ENCODE assay signal across 37 mouse cellular contexts in genomic region chr7:135394436-135394835, GRCm38 (mm10). TPM values are rescaled to one million over a fixed set of nuclear protein-coding genes. Genes with fewer than 3 reads are reported as not detected.
DNase-seq lines count a peak whose midpoint lies in the region; ATAC-seq and TF ChIP-seq lines count a peak whose summit lies in the region.
"Had no signal": no experiment of that assay in that cellular context is flagged by ENCODE, and none has a peak within 500 bp of the region (broad histone marks: within the 10 kb centered on the region; RNA-seq: fewer than 3 reads in every experiment).

No protein-coding gene starts in this region.

- H3K4me2 ChIP-seq in hindbrain, postnatal 0 days (ENCODE audit: low read depth, low read length): no peak overlapping the region
- no peak overlapping the region for H3K4me2 ChIP-seq in hindbrain, embryonic 16.5 days (ENCODE audit: low read length)
- no peak overlapping the region for H3K4me2 ChIP-seq in liver, embryonic 12.5 days
- H3K4me2 ChIP-seq: forebrain, embryonic 12.5 days; heart, embryonic 15.5 days; hindbrain, embryonic 13.5 days; lung, embryonic 14.5 days; midbrain, embryonic 12.5 days had no signal

- no peak overlapping the region for H3K4me3 ChIP-seq in hindbrain, postnatal 0 days (ENCODE audit: low read length)
- no peak overlapping the region for H3K4me3 ChIP-seq in hindbrain, embryonic 16.5 days (ENCODE audit: low read length)
- H3K4me3 ChIP-seq in liver, embryonic 12.5 days: no peak overlapping the region
- H3K4me3 ChIP-seq: erythroblast, embryonic 14.5 days; forebrain, embryonic 12.5 days; heart, embryonic 15.5 days; hindbrain, embryonic 13.5 days; midbrain, embryonic 12.5 days had no signal

- H3K36me3 ChIP-seq in hindbrain, postnatal 0 days (ENCODE audit: insufficient read depth, low read length): no peaks in the 10 kb centered on the region
- no peaks in the 10 kb centered on the region for H3K36me3 ChIP-seq in hindbrain, embryonic 16.5 days (ENCODE audit: control insufficient read depth, insufficient read depth, low read length)
- H3K36me3 ChIP-seq in liver, embryonic 12.5 days: no peaks in the 10 kb centered on the region
- H3K36me3 ChIP-seq: forebrain, embryonic 12.5 days; heart, embryonic 15.5 days; hindbrain, embryonic 13.5 days; midbrain, embryonic 12.5 days had no signal

- no peak for ATAC-seq in cerebellum, adult (ENCODE audit: insufficient number of reproducible peaks, low FRiP score, low TSS enrichment)
- ATAC-seq in hindbrain, postnatal 0 days: no peak
- ATAC-seq in hindbrain, embryonic 16.5 days: no peak
- ATAC-seq in liver, embryonic 12.5 days: 0 out of 2 replicates have a peak, but pooled peaks have one; percentile 16
- 0 out of 2 replicates have a peak, but pooled peaks have one; percentile 38 for ATAC-seq in megakaryocyte-erythroid progenitor cell, adult 5-6 weeks (replicated peaks; ENCODE audit: low FRiP score, low TSS enrichment, poor library complexity, severe bottlenecking)
- ATAC-seq: inflammation-experienced regulatory T-cells, adult 6 months; Patski had no signal

- no peak overlapping the region for H3K27ac ChIP-seq in hindbrain, postnatal 0 days
- no peak overlapping the region for H3K27ac ChIP-seq in hindbrain, embryonic 16.5 days (ENCODE audit: low read depth, low read length)
- no peak overlapping the region for H3K27ac ChIP-seq in liver, embryonic 12.5 days
- H3K27ac ChIP-seq: forebrain, embryonic 12.5 days; heart, embryonic 15.5 days; hindbrain, embryonic 13.5 days; midbrain, embryonic 12.5 days had no signal

- no peaks in the 10 kb centered on the region for H3K4me1 ChIP-seq in hindbrain, postnatal 0 days (ENCODE audit: insufficient read depth, low read length)
- no peaks in the 10 kb centered on the region for H3K4me1 ChIP-seq in hindbrain, embryonic 16.5 days (ENCODE audit: control insufficient read depth, insufficient read depth, low read depth, low read length)
- peaks cover 43% of the 10 kb centered on the region for H3K4me1 ChIP-seq in liver, embryonic 12.5 days

- TF ChIP-seq CTCF in hindbrain, postnatal 0 days (IDR thresholded peaks at IDR 0.05; ENCODE audit: low read depth): peak; percentile 28; the same call in 1 of the 2 replicates

- H3K9ac ChIP-seq in hindbrain, postnatal 0 days (replicated peaks; ENCODE audit: low read length): no peak overlapping the region
- H3K9ac ChIP-seq in hindbrain, embryonic 16.5 days (ENCODE audit: low read depth, low read length): no peak overlapping the region
- H3K9ac ChIP-seq in liver, embryonic 12.5 days: no peak overlapping the region
- H3K9ac ChIP-seq: forebrain, embryonic 12.5 days; heart, embryonic 15.5 days; hindbrain, embryonic 13.5 days; lung, embryonic 14.5 days; midbrain, embryonic 12.5 days had no signal

- 88% methylated on average over 3 of the region's 3 CpGs for WGBS in hindbrain, postnatal 0 days
- WGBS in hindbrain, embryonic 16.5 days: 86% methylated on average over 3 of the region's 3 CpGs
- 92% methylated on average over 3 of the region's 3 CpGs for WGBS in liver, embryonic 12.5 days (ENCODE audit: insufficient replicate concordance)

- H3K9me3 ChIP-seq in hindbrain, postnatal 0 days (ENCODE audit: low read length): no peaks in the 10 kb centered on the region
- no peaks in the 10 kb centered on the region for H3K9me3 ChIP-seq in hindbrain, embryonic 16.5 days (ENCODE audit: control insufficient read depth, low read length)
- H3K9me3 ChIP-seq in liver, embryonic 12.5 days (replicated peaks): no peaks in the 10 kb centered on the region
- H3K9me3 ChIP-seq: forebrain, embryonic 12.5 days; heart, embryonic 15.5 days; hindbrain, embryonic 13.5 days; midbrain, embryonic 12.5 days had no signal

- DNase-seq in cerebellum, postnatal 10 days: peak; percentile 49
- peak; percentile 16 for DNase-seq in hindbrain, postnatal 0 days (ENCODE audit: low spot score)
- DNase-seq in liver: no peak
- no peak for DNase-seq in T-cell, adult 2 months (ENCODE audit: low spot score)
- DNase-seq: adrenal gland, postnatal 25 days; cerebellum, adult 18-20 months; gastrocnemius, postnatal 25 days; heart, postnatal 4 days; kidney, adult 2 months; kidney, postnatal 36 days; layer of hippocampus, postnatal 36 days; lung, embryonic 14.5 days; lung, postnatal 14 days; thymus, adult 2 months; thymus, postnatal 36 days had no signal

- no peaks in the 10 kb centered on the region for H3K27me3 ChIP-seq in hindbrain, postnatal 0 days (ENCODE audit: insufficient read depth, low read length)
- H3K27me3 ChIP-seq in hindbrain, embryonic 16.5 days (replicated peaks; ENCODE audit: control insufficient read depth, insufficient read depth, low read length): peaks cover 2% of the 10 kb centered on the region; the same call in 1 of the 2 replicates
- H3K27me3 ChIP-seq in liver, embryonic 12.5 days (replicated peaks): peaks cover 20% of the 10 kb centered on the region

RNA-seq across cellular contexts. Expression of gene Foxi2, which starts 15.7 kb away (rescaled TPM):
- total RNA-seq in hindbrain, postnatal 0 days (2014; rRNA removed): 0.21 TPM in 1 of 2 replicates, not detected in the other
- polyA plus RNA-seq in hindbrain, postnatal 0 days (2015; fragmentation: Nextera tagmentation; extraction: Ambion mirVana): 0.06 TPM in 1 of 2 replicates, not detected in the other
- polyA plus RNA-seq in hindbrain, embryonic 16.5 days (2015; fragmentation: Nextera tagmentation; extraction: Ambion mirVana): 0.09 TPM in 1 of 2 replicates, not detected in the other
- not detected in 2 replicates for polyA plus RNA-seq in liver, embryonic 12.5 days (2016; fragmentation: Nextera tagmentation; extraction: Ambion mirVana)
- not detected in 2 replicates for total RNA-seq in megakaryocyte-erythroid progenitor cell, adult 5-6 weeks (2014; fragmentation: Nextera tagmentation)
- not detected in 2 replicates for total RNA-seq in megakaryocyte-erythroid progenitor cell, adult 5-6 weeks (2017)
- total RNA-seq: adrenal gland, adult 18-20 months; adrenal gland, postnatal 25 days; gastrocnemius, postnatal 25 days; heart, adult 8-10 months; heart, postnatal 4 days; layer of hippocampus, adult 8-10 months; layer of hippocampus, postnatal 36 days; liver, adult 2 months; MEL; monocyte, adult 5-6 weeks had no signal
- polyA plus RNA-seq: C2C12; cortical plate, adult 2 months; embryonic facial prominence, embryonic 14.5 days; erythroblast, embryonic 14.5 days; heart, embryonic 15.5 days; hindbrain, embryonic 13.5 days; inflammation-experienced regulatory T-cells, adult 6 months; kidney, adult 2 months; kidney, embryonic 16.5 days; liver, adult 2 months; lung, embryonic 14.5 days; neural tube, embryonic 14.5 days; Patski had no signal

Comparison
In these comparisons a context has a peak if more than half of its experiments do, and no peak if none do; other contexts are left out.
1. DNase-seq: peak in cerebellum, postnatal 10 days (2 of 2) and hindbrain, postnatal 0 days (single experiment); none in liver (single experiment) and T-cell, adult 2 months (single experiment).
2. ATAC-seq: peak in liver, embryonic 12.5 days (single experiment) and megakaryocyte-erythroid progenitor cell, adult 5-6 weeks (single experiment); none in cerebellum, adult (single experiment), hindbrain, postnatal 0 days (single experiment) and hindbrain, embryonic 16.5 days (single experiment).